Mouse (Mus musculus): ENCODE data around the gene Zfp618.

- TF ChIP-seq CTCF (IDR thresholded peaks at IDR 0.05; ENCODE audit: extremely low read depth, insufficient read depth, low read length) (no peak), POLR2A (IDR thresholded peaks at IDR 0.05; ENCODE audit: extremely low read depth, insufficient read depth, low read length) (no peak)
Observed at GRCm38 (mm10) chr4:63156726-63157634, 191.6 kb downstream of the Zfp618 start.

Measured in cortical plate, adult 2 months (tissue).